Mouse (Mus musculus) limb, embryonic 12.5 days (tissue): ENCODE measurements around the gene Ksr1. TPM values are rescaled to one million over a fixed set of nuclear protein-coding genes. Genes with fewer than 3 reads are reported as not detected.

Experiments used
- ATAC-seq: fragments of 200-750 bp; cut with Nextera tagmentation; 2 replicates; pipeline ENCODE4 v1.8.0; 2017; ENCODE audit warnings: low read depth, moderate TSS enrichment; ENCODE audit not compliant: insufficient number of reproducible peaks, insufficient read depth, low FRiP score, low TSS enrichment
- H3K27ac ChIP-seq: fragments of 300-500 bp; sonication (generic); 2 replicates; pipeline ENCODE4 v1.5.1; 2016; ENCODE audit warnings: mild to moderate bottlenecking, moderate library complexity
- H3K27me3 ChIP-seq: fragments of 300-500 bp; sonication (generic); 2 replicates; pipeline ENCODE4 v1.6.1; 2016; ENCODE audit warnings: mild to moderate bottlenecking, moderate library complexity
- H3K36me3 ChIP-seq: fragments of 300-500 bp; sonication (generic); 2 replicates; pipeline ENCODE4 v1.6.1; 2016; ENCODE audit warnings: mild to moderate bottlenecking, moderate library complexity
- H3K4me1 ChIP-seq: fragments of 300-500 bp; sonication (generic); replicated peaks from 2 replicates; pipeline ENCODE4 v1.6.1; 2016
- H3K4me2 ChIP-seq: fragments of 300-500 bp; sonication (generic); 2 replicates; pipeline ENCODE4 v1.6.1; 2016; ENCODE audit warnings: mild to moderate bottlenecking, moderate library complexity
- H3K4me3 ChIP-seq: fragments of 300-500 bp; sonication (generic); replicated peaks from 2 replicates; pipeline ENCODE4 v1.5.1; 2016; ENCODE audit warnings: mild to moderate bottlenecking
- H3K9ac ChIP-seq: fragments of 300-500 bp; sonication (generic); replicated peaks from 2 replicates; pipeline ENCODE4 v1.6.1; 2016; ENCODE audit warnings: mild to moderate bottlenecking, moderate library complexity
- H3K9me3 ChIP-seq: fragments of 300-500 bp; sonication (generic); 2 replicates; pipeline ENCODE4 v1.6.1; 2016; ENCODE audit warnings: mild to moderate bottlenecking, moderate library complexity
- WGBS: fragments of 180-500 bp; shearing (Covaris S2); methylation state at CpG from one replicate; pipeline ENCODE4 v1.1.7; 2016; 5-methylcytosine and 5-hydroxymethylcytosine counted together
- polyA plus RNA-seq: library from polyadenylated mRNA; unstranded; fragments of >200 nt; fragmentation: Nextera tagmentation; extraction: Ambion mirVana; gene quantifications from 2 replicates; pipeline ENCODE4 v1.2.1, GENCODE M21; 2016

Gene Ksr1
- polyA plus RNA-seq, 1 experiment from 2014 or later: 4.3 TPM

GRCm38 (mm10) chr11:79172054-79172453 is 25.8 kb upstream of the Ksr1 start:
- Histone ChIP-seq H3K36me3 (no peaks in the 10 kb centered on the region), H3K4me3 (no peak overlapping the region), H3K27ac (no peak overlapping the region), H3K9me3 (no peaks in the 10 kb centered on the region), H3K4me2 (no peak overlapping the region), H3K4me1 (no peaks in the 10 kb centered on the region), H3K9ac (no peak overlapping the region), H3K27me3 (no peaks in the 10 kb centered on the region)
- WGBS: 80% methylated on average over 7 of the region's 7 CpGs
- no peak for ATAC-seq

DNA sequence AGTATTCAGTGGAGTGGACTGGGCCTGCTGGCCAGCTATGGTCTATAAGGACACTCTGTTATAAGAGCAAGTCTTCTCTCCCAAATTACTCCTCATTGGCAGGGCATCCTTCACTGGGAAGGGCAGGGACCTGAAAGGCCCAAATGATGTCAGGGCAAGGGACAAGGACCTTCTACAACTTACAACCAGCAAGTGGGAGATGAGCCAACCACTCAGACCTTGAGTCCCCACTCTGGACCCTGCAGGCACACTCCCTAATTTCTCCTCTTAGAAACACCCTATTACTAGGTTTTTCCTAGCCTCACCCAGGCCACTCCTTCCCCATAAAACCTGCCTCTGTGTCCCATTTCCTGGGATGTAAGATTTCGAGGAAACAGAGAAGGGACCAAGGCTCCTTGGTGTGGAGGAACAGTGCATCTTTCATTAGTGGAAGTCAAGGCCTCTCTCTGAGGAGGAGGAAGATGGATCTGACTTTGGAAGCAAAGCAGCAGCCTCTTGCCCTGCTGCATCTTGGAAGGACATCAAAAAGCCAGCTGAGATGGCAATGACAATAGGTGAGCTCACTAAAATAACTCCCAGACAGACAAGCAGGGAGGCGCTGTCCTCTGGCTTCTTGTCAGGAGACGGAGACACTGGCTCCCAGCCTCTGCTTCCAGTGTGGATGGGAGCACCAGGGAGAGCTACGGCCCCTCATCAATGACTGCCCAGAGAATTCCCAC is 20.5 kb upstream of the Ksr1 start:
- Histone ChIP-seq H3K9me3 (no peaks in the 10 kb centered on the region), H3K27ac (no peak overlapping the region), H3K4me2 (no peak overlapping the region), H3K36me3 (no peaks in the 10 kb centered on the region), H3K4me1 (peaks cover 4% of the 10 kb centered on the region; the same call in 1 of the 2 replicates), H3K9ac (no peak overlapping the region), H3K27me3 (no peaks in the 10 kb centered on the region), H3K4me3 (no peak overlapping the region)
- no peak for ATAC-seq
- 75% methylated on average over 4 of the region's 4 CpGs for WGBS

GRCm38 (mm10) chr11:79161077-79161758 is 15.0 kb upstream of the Ksr1 start:
- ATAC-seq: no peak
- no peak overlapping the region for H3K4me3 ChIP-seq
- 87% methylated on average over 6 of the region's 6 CpGs for WGBS
- H3K9me3 ChIP-seq: no peaks in the 10 kb centered on the region
- no peak overlapping the region for H3K27ac ChIP-seq
- H3K4me1 ChIP-seq: peaks cover 7% of the 10 kb centered on the region
- no peaks in the 10 kb centered on the region for H3K36me3 ChIP-seq
- H3K9ac ChIP-seq: no peak overlapping the region
- H3K27me3 ChIP-seq: no peaks in the 10 kb centered on the region
- H3K4me2 ChIP-seq: no peak overlapping the region

GRCm38 (mm10) chr11:79160127-79160526 is 13.9 kb upstream of the Ksr1 start:
- no peak overlapping the region for H3K4me3 ChIP-seq
- no peaks in the 10 kb centered on the region for H3K9me3 ChIP-seq
- peaks cover 7% of the 10 kb centered on the region for H3K4me1 ChIP-seq
- H3K27me3 ChIP-seq: no peaks in the 10 kb centered on the region
- no peak overlapping the region for H3K4me2 ChIP-seq
- no peak overlapping the region for H3K27ac ChIP-seq
- H3K36me3 ChIP-seq: no peaks in the 10 kb centered on the region
- no peak overlapping the region for H3K9ac ChIP-seq
- WGBS: 68% methylated on average over 6 of the region's 6 CpGs
- ATAC-seq: no peak

- Histone ChIP-seq H3K4me2 (no peak overlapping the region), H3K9ac (no peak overlapping the region), H3K4me3 (no peak overlapping the region), H3K27me3 (no peaks in the 10 kb centered on the region), H3K27ac (no peak overlapping the region), H3K36me3 (no peaks in the 10 kb centered on the region), H3K9me3 (no peaks in the 10 kb centered on the region), H3K4me1 (peaks cover 3% of the 10 kb centered on the region; the same call in 1 of the 2 replicates)
- WGBS: 56% methylated on average over 4 of the region's 4 CpGs
- no peak for ATAC-seq
These were observed 11.5 kb upstream of the Ksr1 start for GRCm38 (mm10) chr11:79157729-79158128.

- H3K9ac ChIP-seq: no peak overlapping the region
- H3K36me3 ChIP-seq: no peaks in the 10 kb centered on the region
- WGBS: 74% methylated on average over 6 of the region's 6 CpGs
- H3K9me3 ChIP-seq: no peaks in the 10 kb centered on the region
- ATAC-seq: no peak
- H3K4me3 ChIP-seq: no peak overlapping the region
- no peak overlapping the region for H3K4me2 ChIP-seq
- no peaks in the 10 kb centered on the region for H3K27me3 ChIP-seq
- H3K4me1 ChIP-seq: peaks cover 3% of the 10 kb centered on the region; the same call in 1 of the 2 replicates
- no peak overlapping the region for H3K27ac ChIP-seq
These were observed 9.1 kb upstream of the Ksr1 start for GRCm38 (mm10) chr11:79155348-79155747.

DNA sequence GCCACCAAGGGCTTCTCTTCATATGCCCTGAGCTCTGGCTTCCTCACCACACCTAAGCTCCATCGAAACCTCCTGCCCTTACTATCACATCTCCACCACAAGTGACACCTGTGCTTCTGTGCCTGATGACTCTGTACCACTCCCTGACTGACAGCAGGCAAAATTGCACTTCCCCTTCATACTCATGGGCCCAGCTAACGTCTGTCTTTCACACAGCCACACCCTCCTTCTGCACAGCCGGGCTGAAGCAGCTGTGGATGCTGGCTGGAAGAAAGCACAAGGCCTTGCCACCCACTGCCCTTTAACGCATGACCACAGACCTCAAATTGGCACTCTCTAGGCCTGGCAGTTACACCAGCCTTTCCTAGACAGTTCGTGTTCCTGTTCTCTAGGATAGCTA is 6.5 kb upstream of the Ksr1 start:
- Histone ChIP-seq H3K27ac (no peak overlapping the region), H3K9me3 (no peaks in the 10 kb centered on the region), H3K4me2 (no peak overlapping the region), H3K27me3 (no peaks in the 10 kb centered on the region), H3K36me3 (no peaks in the 10 kb centered on the region), H3K4me1 (no peaks in the 10 kb centered on the region; the same call in 1 of the 2 replicates), H3K9ac (no peak overlapping the region), H3K4me3 (no peak overlapping the region)
- 65% methylated on average over 5 of the region's 5 CpGs for WGBS
- no peak for ATAC-seq

DNA sequence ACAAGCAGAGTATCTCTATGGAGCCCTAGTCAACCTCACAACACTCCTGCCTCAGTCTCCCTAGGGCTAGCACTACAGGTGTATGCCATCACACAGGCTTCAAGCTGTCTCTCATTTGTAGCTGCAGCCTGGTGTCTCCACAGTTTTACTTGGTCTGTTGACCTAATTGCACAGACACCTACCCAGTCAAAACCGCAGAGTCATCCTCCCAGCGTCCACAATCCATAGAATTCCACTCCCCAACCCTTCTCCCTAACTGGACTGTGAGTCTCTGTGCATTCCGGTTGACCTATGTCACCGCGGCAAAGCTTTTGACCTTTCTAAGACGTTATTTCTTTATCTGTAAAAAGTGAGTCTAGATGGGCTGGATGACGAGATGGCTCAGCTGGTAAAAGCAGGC is 5.7 kb upstream of the Ksr1 start:
- WGBS: 82% methylated on average over 7 of the region's 7 CpGs
- no peaks in the 10 kb centered on the region for H3K27me3 ChIP-seq
- H3K36me3 ChIP-seq: no peaks in the 10 kb centered on the region
- H3K4me2 ChIP-seq: no peak overlapping the region
- no peak overlapping the region for H3K27ac ChIP-seq
- H3K9ac ChIP-seq: no peak overlapping the region
- ATAC-seq: no peak
- no peaks in the 10 kb centered on the region for H3K9me3 ChIP-seq
- H3K4me3 ChIP-seq: no peak overlapping the region
- no peaks in the 10 kb centered on the region for H3K4me1 ChIP-seq

DNA sequence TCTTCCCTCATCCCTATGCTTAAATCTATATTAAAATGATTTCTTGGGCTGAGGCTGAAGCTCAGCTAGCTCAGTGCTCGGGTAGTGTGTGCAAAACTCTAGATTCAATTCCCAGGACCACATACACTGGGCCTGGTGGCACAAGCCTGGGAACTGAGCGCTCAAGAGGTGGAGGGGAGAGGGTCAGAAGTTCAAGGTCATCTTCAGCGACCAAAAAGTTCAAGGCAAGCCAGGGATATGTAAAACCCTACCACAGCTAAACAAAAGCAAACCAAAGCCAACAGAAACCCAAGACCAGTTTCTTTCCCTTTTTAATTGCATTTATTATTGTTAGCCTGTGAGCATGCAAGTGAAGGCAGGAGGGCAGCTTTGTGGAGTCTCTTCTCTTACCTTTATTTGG is 4.1 kb upstream of the Ksr1 start:
- Histone ChIP-seq H3K27ac (no peak overlapping the region), H3K4me3 (no peak overlapping the region), H3K4me2 (no peak overlapping the region), H3K9me3 (no peaks in the 10 kb centered on the region), H3K4me1 (peaks cover 3% of the 10 kb centered on the region; the same call in 1 of the 2 replicates), H3K36me3 (no peaks in the 10 kb centered on the region), H3K9ac (no peak overlapping the region), H3K27me3 (no peaks in the 10 kb centered on the region)
- ATAC-seq: no peak
- WGBS: 67% methylated on average over 3 of the region's 3 CpGs

- no peaks in the 10 kb centered on the region for H3K27me3 ChIP-seq
- no peaks in the 10 kb centered on the region for H3K36me3 ChIP-seq
- H3K27ac ChIP-seq: no peak overlapping the region
- no peak overlapping the region for H3K4me2 ChIP-seq
- no peak overlapping the region for H3K4me3 ChIP-seq
- no peak overlapping the region for H3K9ac ChIP-seq
- 85% methylated on average over 4 of the region's 4 CpGs for WGBS
- no peaks in the 10 kb centered on the region for H3K9me3 ChIP-seq
- ATAC-seq: no peak
- peaks cover 12% of the 10 kb centered on the region for H3K4me1 ChIP-seq
These were observed 3.1 kb upstream of the Ksr1 start for GRCm38 (mm10) chr11:79149295-79149694.

- H3K9ac ChIP-seq: no peak overlapping the region
- H3K36me3 ChIP-seq: no peaks in the 10 kb centered on the region
- H3K4me2 ChIP-seq: no peak overlapping the region
- H3K27ac ChIP-seq: no peak overlapping the region
- H3K27me3 ChIP-seq: no peaks in the 10 kb centered on the region
- H3K4me3 ChIP-seq: no peak overlapping the region
- WGBS: 85% methylated on average over 4 of the region's 4 CpGs
- peaks cover 18% of the 10 kb centered on the region for H3K4me1 ChIP-seq
- H3K9me3 ChIP-seq: no peaks in the 10 kb centered on the region
- no peak for ATAC-seq
These were observed 2.6 kb upstream of the Ksr1 start for GRCm38 (mm10) chr11:79148783-79149182.
